Mouse (Mus musculus): ENCODE results near the gene Tut1. TPM values are rescaled to one million over a fixed set of nuclear protein-coding genes. Genes with fewer than 3 reads are reported as not detected.
A peak's percentile ranks its signal among the peaks of the same experiment; 100 is the strongest.

Tut1 gene
- polyA plus RNA-seq (2015; fragmentation: Nextera tagmentation; extraction: Ambion mirVana), result 31.2 and 32.4 TPM in 2 replicates

DNA sequence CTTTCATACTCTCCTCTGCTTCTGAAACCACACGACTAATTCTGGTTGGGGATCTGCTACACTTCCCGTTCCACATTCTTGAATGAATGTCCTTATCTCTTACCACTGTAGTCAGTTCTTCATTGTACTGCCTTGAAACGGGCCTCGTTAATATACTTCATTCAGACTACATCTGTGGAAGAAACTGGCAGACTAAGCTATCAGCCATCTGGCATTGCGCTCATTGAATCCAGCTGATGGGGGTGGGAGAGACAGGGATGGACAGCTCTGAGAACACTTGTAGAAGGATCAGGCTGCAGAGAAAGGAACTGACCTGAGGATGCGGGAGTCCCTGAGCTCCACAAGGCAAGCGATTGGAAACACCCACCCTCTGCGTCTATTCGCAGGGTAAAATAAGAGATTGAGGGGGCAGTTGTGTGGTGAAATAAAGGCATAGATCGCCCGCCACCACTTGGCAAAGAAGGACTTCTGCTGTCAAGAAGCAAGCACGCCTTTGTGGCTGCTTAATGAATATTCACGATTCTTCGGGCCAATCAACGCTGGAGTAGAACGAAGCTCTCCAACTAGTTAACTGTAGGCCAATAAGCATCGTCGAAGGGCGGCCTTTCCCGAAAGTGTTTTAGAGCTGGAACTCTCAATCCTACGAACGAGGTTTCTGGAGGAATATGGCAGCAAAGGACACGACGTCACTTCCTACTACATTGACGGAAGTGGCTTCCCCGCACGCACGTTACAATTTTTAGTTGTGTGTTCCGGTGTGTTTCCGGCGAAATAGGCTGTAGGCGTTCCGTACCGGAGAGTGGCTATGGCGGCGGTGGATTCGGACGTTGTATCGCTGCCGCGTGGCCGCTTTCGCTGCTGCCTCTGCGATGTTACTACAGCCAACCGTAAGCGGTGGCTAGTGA is at the start of gene Tut1:
Gene Tut1, plus strand, starts transcription at position 713 of the 905 bp plus-strand sequence.
- DNase-seq (ENCODE audit: low spot score), result peak; percentile 98

GRCm38 (mm10) chr19:8908531-8908930 is 45.1 kb upstream of the Tut1 start:
- DNase-seq (ENCODE audit: low spot score), result no peak

DNA sequence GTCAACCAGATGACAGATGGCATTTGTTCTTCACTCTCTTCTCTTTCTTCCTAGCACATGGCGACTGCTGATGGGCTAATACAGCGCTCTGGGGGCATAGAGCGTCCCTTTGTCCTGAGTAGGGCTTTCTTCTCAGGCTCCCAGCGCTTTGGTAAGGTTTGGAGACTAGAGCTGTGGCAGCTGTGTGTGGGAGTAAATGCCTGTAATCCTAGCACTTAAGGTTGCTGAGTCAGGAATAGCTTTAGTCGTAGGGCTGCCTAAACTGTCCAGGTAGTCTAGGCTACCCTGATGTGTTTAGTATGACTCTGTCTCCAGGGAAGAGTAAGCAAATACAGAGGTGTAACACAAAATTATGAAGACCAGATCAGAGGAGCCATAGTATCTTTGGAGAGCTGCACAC is 41.8 kb upstream of the Tut1 start:
- no peak for DNase-seq (ENCODE audit: low spot score)

DNA sequence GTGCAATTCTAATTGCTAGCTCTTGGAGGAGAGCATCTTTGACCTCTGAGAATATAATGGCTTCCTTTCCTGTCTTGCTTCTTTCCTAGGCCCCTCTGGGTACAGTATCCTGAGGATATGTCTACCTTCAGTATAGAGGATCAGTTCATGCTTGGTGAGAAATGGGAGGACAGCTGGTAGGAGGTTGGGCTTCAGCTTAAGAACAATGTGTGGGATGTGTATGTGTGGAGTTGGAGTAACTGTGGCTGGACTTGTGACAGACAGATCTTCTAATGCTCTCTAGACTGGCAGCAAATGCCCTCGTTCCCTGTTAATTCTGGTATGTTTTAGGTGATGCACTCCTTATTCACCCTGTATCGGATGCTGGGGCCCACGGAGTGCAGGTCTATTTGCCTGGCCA is 39.4 kb upstream of the Tut1 start:
- DNase-seq (ENCODE audit: low spot score), result no peak

DNA sequence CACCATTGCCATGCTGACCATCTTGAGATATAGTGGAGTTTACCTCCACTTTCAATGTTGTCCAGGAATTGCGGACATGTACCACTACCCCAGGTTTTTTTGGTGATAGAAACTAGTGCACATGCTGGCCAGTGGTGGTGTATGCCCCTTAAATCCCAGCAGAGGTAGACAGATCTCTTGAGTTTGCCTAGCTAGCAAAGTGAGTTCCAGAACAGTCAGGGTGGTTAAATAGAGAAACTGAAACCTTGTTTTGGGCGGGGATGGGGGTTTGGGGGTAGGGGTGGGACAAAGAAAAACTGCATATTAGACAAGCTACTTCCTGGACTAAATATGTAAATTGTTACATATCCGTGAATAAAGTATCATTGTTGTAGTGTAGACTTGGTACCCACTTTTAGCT is 34.6 kb upstream of the Tut1 start:
- no peak for DNase-seq (ENCODE audit: low spot score)

DNA sequence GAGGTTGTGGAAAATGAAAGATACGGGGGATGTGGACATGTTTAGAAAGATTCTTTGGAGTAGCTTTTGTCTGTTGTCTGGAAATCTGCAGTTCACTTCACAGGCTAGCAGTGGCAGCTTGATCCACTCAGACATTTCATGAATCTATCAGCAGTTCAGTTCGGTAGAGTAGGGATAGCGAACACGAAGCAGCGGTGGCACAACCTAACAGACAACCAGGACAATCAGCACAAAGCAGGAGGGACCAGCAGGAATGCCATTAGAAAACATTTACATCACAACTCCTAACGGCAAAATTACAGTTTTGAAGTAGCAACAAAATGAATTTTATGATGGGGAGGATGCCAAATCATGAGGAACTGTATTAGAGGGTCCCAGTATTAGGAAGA is 34.0 kb upstream of the Tut1 start:
- no peak for DNase-seq (ENCODE audit: low spot score)

- DNase-seq (ENCODE audit: low spot score), result peak; percentile 77
Observed at GRCm38 (mm10) chr19:8920073-8920736, 33.4 kb upstream of the Tut1 start, which contains the start of gene B3gat3. B3gat3 (plus strand) TSS chr19:8920374.

DNA sequence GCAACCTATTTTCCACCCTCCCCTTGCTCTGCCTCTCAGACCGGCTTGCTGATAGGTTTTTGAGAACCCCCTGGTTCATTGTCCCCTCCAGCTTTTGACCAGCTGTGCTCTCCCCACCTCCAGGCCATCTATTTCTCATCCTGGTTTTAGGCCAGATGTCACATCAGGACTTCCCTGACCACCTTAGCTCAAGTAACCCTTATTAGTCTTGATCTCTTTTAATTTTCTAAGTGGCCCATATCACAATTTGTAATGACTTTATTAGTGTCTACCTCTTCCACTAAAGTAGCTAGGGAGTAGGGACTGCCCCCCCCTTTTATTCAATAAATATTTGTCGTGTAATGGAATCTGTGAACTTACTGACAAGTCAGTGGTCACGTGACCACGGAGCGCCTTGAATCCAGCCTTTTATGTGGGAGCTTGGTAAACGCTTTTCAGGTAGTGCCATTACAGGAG is 32.8 kb upstream of the Tut1 start:
- DNase-seq (ENCODE audit: low spot score), result peak; percentile 61

- no peak for DNase-seq (ENCODE audit: low spot score)
Observed at GRCm38 (mm10) chr19:8921741-8922140, 31.9 kb upstream of the Tut1 start.

DNA sequence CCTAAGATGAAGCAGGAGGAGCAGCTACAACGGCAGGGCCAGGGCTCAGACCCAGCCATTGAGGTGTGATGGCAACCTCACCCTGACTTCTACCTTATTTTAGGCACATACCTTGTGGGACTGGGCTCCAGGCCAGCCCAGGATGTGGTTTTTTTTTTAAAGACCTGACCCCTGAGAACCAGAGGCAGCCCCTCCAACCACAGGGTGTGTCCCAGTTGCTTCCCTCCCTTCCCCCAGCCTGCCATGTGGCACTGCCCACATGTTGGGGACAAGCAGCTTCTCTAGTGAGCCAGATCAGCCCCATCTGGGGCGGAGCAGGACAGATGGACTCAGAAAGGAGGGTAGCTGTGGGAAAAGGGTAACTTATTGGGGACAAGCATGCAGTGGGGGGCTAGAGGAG is 26.9 kb upstream of the Tut1 start:
- no peak for DNase-seq (ENCODE audit: low spot score)

- DNase-seq (ENCODE audit: low spot score), result no peak
Observed at GRCm38 (mm10) chr19:8927891-8928525, 25.6 kb upstream of the Tut1 start.

DNA sequence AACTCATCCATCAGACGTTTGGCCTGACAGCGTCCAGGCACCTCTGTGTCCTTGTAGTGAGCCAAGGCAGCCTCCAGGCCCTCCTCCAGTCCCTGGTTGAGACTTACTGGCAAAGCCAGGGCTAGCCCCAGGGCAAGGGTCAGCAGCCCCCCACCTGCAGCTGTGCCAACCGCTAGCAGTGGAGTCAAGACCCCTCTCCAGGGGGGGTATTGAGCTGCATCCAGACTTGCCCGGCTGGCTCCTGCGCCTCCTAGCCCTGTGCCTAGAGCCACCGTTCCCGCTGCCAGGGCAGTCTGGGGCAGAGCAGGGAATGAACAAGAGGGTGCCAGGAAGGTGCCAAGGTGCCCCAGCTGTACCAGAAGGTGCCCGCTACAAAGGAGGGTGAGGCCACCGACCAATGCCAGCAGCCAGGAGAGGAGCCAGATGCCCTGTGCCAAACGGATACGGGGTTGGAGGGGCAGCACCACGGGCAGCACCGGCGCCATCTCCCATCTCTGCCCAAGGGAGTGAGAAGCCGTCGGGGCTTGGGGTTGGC is 24.9 kb upstream of the Tut1 start:
- DNase-seq (ENCODE audit: low spot score), result no peak

DNA sequence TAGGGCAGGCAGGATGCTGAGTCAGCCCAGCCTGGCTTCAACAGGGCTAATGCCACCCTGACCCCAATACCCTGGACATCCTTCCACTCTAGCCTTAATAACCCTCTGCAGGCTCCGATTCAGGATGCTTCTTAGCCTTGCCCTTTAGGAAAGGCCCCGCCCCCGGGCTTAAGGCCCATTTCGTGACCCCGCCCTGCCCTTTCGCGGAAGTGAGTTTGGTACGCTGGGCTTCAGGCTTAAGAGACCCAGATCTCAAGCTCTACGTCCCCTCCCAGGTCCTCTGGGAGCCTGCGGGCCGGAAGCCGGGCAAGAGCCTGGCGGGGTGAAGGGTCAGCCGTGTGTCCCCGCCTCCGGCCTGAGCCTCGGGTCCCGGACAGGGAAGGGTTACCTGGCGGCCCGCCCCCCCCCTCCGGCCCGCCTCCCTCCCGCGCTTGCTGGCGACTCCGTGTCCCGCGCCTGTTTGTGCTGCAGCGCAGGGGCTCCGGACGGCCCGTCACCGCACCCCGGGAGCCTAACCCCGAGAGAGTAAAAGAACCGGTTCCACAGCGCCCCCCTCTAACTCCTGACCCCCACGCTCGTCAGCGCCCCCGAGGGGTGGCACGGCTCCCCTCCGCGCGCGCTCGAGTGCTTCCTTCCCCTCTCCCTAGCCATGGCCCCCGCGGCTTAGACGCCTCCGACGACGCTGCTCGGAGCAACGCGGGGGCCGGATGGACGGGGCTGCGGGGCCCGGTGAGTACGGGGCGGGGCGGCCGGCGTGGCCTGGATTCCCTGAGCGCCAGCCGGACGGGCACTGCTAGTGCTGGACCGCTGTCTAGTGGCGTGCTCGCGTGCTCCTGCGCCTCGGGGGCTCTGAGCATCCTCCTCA is 24.2 kb upstream of the Tut1 start, which contains the start of the genes Rom1 and Eml3:
Gene Rom1, minus strand, starts transcription at position 133 of the 865 bp plus-strand sequence.
Gene Eml3, plus strand, starts transcription at position 329 of the 865 bp plus-strand sequence.
- peak; percentile 87 for DNase-seq (ENCODE audit: low spot score)

- no peak for DNase-seq (ENCODE audit: low spot score)
Observed at GRCm38 (mm10) chr19:8930117-8930516, 23.5 kb upstream of the Tut1 start.

DNA sequence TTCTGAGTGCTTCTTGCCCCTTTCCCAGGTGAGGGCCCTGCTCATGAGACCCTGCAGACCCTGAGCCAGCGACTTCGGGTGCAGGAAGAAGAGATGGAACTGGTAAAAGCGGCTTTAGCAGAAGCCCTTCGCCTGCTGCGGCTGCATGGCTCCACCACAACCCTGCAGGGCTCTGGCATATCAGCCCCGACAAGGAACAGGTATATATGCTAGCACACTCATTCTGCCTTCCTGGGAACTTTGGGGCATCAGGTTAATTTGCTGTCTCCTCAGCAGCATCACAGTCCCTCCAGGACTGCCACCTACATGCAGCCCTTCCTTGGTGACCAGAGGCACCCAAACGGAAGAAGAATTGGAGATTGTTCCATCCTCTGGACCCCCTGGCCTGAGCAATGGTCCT is 22.9 kb upstream of the Tut1 start:
- no peak for DNase-seq (ENCODE audit: low spot score)

DNA sequence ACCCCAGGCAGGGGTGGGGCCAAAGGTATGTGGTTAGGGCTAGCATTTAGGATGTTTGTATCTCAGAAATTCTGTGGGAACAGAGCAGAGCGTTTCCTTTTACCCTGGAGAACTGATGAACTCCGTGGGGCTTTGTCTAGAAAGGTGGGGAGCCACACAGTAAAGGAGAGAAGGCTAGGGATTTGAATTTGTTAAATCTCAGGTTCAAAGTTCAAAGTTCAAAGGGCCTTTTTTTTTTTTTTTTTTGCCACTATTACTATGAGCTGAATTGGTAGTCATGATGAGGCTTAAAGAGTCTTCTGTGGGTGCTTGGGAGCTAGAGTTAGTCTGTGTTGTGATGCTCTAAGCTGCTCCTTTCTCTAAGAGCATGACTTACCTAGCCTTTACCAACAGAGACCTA is 16.9 kb upstream of the Tut1 start:
- no peak for DNase-seq (ENCODE audit: low spot score)

DNA sequence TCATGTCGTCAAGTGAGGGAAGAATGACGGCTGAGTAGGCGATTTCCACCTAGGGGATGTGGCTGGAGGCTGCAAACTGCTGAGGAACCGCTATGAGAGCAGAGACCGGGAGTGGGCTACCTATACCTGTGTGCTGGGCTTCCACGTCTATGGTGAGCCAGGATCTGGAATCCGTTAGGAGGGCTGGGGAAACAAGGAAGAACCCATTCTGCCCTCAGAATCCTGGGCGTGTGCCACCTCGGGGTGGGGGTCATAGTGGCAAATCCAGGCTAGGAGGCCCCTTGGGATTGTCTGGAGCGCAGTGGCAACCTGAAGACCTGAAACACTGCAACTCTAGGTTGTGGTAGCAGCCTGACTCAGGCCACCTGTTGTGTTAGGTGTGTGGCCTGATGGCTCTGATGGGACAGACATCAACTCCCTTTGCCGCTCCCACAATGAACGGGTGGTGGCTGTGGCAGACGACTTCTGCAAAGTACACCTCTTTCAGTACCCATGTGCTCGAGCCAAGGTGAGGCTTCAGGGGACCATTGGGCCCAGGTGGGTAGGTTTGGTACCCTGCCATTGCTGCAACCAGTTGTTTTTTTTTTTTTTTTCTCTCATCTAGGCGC is 13.0 kb upstream of the Tut1 start:
- no peak for DNase-seq (ENCODE audit: low spot score)

- DNase-seq (ENCODE audit: low spot score), result no peak
Observed at GRCm38 (mm10) chr19:8941136-8941514, 12.5 kb upstream of the Tut1 start.

GRCm38 (mm10) chr19:8941515-8942217 is 12.0 kb upstream of the Tut1 start, which contains the start of gene Mta2:
Mta2 (plus strand) TSS chr19:8941875.
- peak; percentile 100 for DNase-seq (ENCODE audit: low spot score)
